Mouse (Mus musculus) ES-Bruce4 (cell line): Measurements from ENCODE around the gene Epo. TPM values are rescaled to one million over a fixed set of nuclear protein-coding genes. Genes with fewer than 3 reads are reported as not detected.

Experiments
- H3K27ac ChIP-seq: 2 replicates; pipeline ENCODE4 v1.5.1; 2012; ENCODE audit warnings: low read length, inconsistent platforms; ENCODE audit not compliant: insufficient read depth
- H3K27me3 ChIP-seq: 2 replicates; pipeline ENCODE4 v1.6.1; 2012; ENCODE audit warnings: mild to moderate bottlenecking, low read length, inconsistent platforms; ENCODE audit not compliant: control insufficient read depth, poor library complexity, insufficient read depth, severe bottlenecking
- H3K36me3 ChIP-seq: 2 replicates; pipeline ENCODE4 v1.6.1; 2012; ENCODE audit warnings: inconsistent platforms, mild to moderate bottlenecking, low read length, moderate library complexity; ENCODE audit not compliant: control insufficient read depth, poor library complexity, insufficient read depth, severe bottlenecking
- H3K4me1 ChIP-seq: one replicate; pipeline ENCODE4 v1.8.1; 2011; ENCODE audit warnings: low read length; ENCODE audit not compliant: control insufficient read depth, insufficient read depth
- H3K4me3 ChIP-seq: 2 replicates; pipeline ENCODE4 v1.5.1; 2011; ENCODE audit warnings: low read depth, mild to moderate bottlenecking, low read length
- H3K9ac ChIP-seq: 2 replicates; pipeline ENCODE4 v1.6.1; 2012; ENCODE audit warnings: low read depth, mild to moderate bottlenecking, inconsistent platforms; ENCODE audit not compliant: poor library complexity, severe bottlenecking
- H3K9me3 ChIP-seq: replicated peaks from 2 replicates; pipeline ENCODE4 v1.6.1; 2012; ENCODE audit warnings: mild to moderate bottlenecking, low read length, inconsistent platforms; ENCODE audit not compliant: control insufficient read depth, poor library complexity, insufficient read depth, severe bottlenecking
- CTCF ChIP-seq: IDR thresholded peaks from one replicate; pipeline ENCODE4 v1.8.1; 2011; ENCODE audit warnings: low read depth, low read length
- EP300 ChIP-seq: IDR thresholded peaks from 2 replicates; pipeline ENCODE4 v1.6.1; 2011; ENCODE audit warnings: low read depth, low read length; ENCODE audit not compliant: insufficient read depth
- POLR2A ChIP-seq: IDR thresholded peaks from one replicate; pipeline ENCODE4 v1.8.1; 2011; ENCODE audit warnings: low read length; ENCODE audit not compliant: insufficient read depth
- polyA plus RNA-seq: library from polyadenylated mRNA; stranded (reverse); fragments of >200 nt; gene quantifications from 2 replicates; pipeline ENCODE4 v1.2.4, GENCODE M21; 2011; ENCODE audit warnings: low read depth; ENCODE audit not compliant: missing spikeins, insufficient read depth, insufficient read length

Gene Epo
- polyA plus RNA-seq, 1 experiment = not detected

DNA sequence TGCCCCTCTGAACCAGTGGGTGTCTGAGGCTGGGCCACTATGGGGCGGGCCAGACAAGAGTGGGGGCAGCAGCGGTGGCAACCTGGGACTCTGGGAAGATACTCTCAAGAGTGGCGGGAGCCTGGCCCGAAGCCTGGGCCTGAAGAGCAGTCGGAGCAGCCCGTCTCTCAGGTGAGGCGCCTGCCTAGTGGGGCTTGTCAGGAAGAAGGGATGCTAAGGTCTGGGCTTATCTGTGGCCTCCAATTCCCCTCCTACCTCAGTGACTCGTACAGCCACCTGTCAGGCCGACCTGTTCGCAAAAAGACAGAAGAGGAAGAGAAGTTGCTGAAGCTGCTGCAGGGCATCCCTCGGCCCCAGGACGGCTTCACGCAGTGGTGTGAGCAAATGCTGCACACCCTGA is 8.4 kb downstream of the Epo start:
- Histone ChIP-seq H3K9ac (no peak overlapping the region), H3K9me3 (no peaks in the 10 kb centered on the region), H3K36me3 (peaks cover 54% of the 10 kb centered on the region), H3K4me3 (no peak overlapping the region), H3K4me1 (peaks cover 9% of the 10 kb centered on the region), H3K27ac (no peak overlapping the region), H3K27me3 (no peaks in the 10 kb centered on the region)
- no peak for TF ChIP-seq EP300
- TF ChIP-seq POLR2A = no peak
- TF ChIP-seq CTCF = no peak

DNA sequence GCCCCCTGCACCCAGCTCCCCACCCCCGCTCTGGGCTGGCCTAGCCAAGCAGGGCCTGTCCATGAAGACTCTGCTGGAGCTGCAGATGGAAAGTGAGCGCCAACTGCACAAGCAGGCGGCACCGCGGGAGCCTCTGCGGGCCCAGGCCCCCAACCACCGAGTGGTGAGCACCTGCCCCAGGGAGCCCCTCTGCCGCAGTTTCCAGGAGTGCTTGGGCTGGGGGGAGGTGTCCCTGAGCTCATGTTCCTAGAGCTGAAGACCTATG is 8.9 kb downstream of the Epo start:
- Histone ChIP-seq H3K36me3 (peaks cover 58% of the 10 kb centered on the region), H3K4me1 (peaks cover 9% of the 10 kb centered on the region), H3K4me3 (no peak overlapping the region), H3K27ac (no peak overlapping the region), H3K9me3 (no peaks in the 10 kb centered on the region), H3K9ac (no peak overlapping the region), H3K27me3 (no peaks in the 10 kb centered on the region)
- TF ChIP-seq CTCF = no peak
- no peak for TF ChIP-seq EP300
- TF ChIP-seq POLR2A = no peak

DNA sequence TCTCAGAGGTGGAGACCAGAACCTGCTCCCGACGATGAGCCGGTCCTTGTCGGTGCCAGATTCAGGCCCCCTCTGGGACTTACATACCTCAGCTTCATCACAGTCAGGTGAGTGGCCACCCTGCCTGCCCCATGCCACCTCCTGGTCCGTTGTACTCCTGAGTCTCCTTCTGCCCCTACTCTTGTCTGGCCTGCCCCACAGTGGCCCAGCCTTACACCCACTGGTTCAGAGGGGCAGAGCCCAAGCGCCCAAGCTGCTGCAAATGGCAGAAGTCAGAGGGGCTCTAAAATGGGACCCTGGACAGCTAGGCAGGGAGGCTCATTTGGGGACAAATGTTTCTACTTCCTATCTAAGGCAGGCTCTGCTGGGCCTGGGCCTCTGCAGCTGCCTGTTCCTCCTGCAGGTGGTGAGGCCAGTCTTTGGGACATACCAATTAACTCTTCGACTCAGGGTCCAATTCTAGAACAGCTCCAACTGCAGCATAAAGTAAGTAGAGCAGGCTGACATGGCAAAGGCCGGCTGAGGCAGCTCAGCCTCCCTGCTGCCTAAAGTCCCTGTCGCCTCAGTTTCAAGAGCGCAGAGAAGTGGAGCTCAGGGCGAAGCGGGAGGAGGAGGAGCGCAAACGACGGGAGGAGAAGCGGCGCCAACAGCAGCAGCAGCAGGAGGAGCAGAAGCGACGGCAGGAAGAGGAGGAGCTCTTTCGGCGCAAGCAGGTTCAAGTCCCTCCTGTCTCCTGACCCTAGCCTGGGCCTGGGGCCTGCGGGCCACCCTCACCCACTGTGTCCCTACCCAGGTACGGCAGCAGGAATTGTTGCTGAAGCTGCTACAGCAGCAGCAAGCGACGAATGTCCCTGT is 9.4 kb downstream of the Epo start:
- Histone ChIP-seq H3K27ac (no peak overlapping the region), H3K36me3 (peaks cover 63% of the 10 kb centered on the region), H3K9me3 (no peaks in the 10 kb centered on the region), H3K4me3 (no peak overlapping the region), H3K9ac (no peak overlapping the region), H3K27me3 (no peaks in the 10 kb centered on the region), H3K4me1 (peaks cover 9% of the 10 kb centered on the region)
- no peak for TF ChIP-seq POLR2A
- no peak for TF ChIP-seq CTCF
- no peak for TF ChIP-seq EP300

DNA sequence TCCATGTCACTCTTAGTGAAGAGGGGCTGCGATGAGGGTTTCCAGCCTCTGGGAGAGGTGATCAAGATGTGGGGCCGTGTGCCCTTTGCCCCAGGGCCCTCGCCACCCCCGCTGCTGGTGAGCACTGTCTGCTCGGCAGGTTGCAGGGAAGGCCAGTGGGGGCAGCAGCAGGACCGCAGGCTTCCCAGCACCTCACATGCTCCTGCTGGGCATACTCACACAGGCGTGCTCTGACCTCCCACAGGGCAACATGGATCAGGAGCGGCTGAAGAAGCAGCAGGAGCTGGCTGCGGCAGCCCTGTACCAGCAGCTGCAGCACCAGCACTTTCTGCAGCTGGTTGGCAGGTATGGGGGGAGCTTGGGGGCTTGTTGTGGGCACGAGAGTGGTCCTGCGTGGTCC is 10.3 kb downstream of the Epo start:
- no peak overlapping the region for H3K4me3 ChIP-seq
- TF ChIP-seq CTCF (no peak), EP300 (no peak), POLR2A (no peak)
- no peaks in the 10 kb centered on the region for H3K9me3 ChIP-seq

DNA sequence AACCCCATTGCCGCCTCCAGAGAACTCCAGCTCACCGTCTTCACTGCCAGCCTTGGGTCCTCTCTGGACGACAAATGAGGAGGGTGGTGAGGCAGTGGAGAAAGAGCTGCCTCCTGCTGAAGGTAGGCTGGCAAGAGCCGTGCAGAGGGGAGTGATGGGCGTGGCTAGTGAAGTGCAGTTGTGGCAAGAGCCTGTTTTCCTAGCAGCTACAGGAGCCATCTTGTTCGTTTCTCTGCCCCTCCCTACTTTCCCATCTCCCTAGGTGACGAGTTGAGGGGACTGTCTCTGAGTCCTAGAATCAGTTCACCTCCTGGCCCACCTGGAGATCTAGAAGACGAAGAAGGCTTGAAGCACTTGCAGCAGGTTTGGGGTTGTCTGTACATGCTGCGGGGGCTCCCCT is 11.2 kb downstream of the Epo start:
- peaks cover 9% of the 10 kb centered on the region for H3K4me1 ChIP-seq
- H3K9ac ChIP-seq = no peak overlapping the region
- no peak overlapping the region for H3K27ac ChIP-seq
- no peak for TF ChIP-seq POLR2A
- TF ChIP-seq EP300 = no peak
- TF ChIP-seq CTCF = no peak
- no peaks in the 10 kb centered on the region for H3K27me3 ChIP-seq
- no peaks in the 10 kb centered on the region for H3K9me3 ChIP-seq
- H3K4me3 ChIP-seq = no peak overlapping the region
- peaks cover 58% of the 10 kb centered on the region for H3K36me3 ChIP-seq

More for the DNA sequence above, 10.3 kb downstream of the Epo start:
- Histone ChIP-seq H3K9ac (no peak overlapping the region), H3K27ac (no peak overlapping the region), H3K36me3 (peaks cover 58% of the 10 kb centered on the region), H3K4me1 (peaks cover 9% of the 10 kb centered on the region), H3K27me3 (no peaks in the 10 kb centered on the region)

DNA sequence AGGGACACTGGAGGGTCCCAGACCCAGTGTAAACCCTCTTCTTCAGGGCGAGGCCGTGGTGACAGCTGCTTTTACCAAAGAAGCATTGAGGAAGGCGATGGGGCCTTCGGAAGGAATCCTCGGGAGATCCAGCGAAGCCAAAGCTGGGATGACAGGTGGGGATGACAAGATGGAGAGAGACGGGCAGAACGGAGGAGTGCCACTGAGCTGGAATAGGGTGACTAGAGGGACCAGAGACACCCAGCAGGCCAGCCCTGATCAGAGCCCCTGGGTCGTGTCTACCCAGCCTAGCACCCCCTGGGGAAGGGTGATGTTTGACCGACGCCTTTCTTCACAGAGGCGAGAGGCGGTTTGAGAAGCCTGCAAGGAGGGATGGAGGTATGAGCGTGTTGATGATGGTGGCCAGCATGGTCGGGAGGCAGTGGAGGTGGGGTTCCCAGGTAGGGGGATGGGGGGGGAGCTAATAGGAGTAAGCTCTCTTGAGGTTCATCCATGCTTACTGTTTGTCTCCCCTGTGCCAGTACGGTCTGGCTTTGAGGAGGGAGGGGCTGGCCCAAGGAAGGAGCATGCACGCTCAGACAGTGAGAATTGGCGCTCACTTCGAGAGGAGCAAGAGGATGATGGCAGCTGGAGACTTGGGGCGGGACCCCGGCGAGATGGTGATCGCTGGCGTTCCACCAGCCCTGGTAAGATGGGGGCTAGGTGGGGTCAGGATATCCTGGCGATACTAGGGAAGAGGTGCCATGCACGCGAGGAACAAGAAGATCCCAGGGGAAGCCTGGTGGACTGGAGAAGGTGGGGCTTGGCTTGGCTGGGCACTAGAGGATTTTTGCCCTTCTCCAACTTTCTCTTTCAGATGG is 13.1 kb downstream of the Epo start:
- Histone ChIP-seq H3K4me1 (peaks cover 6% of the 10 kb centered on the region), H3K27ac (no peak overlapping the region), H3K4me3 (no peak overlapping the region), H3K9ac (no peak overlapping the region), H3K36me3 (peaks cover 47% of the 10 kb centered on the region), H3K27me3 (no peaks in the 10 kb centered on the region), H3K9me3 (no peaks in the 10 kb centered on the region)
- TF ChIP-seq CTCF (no peak), EP300 (no peak)
